Mouse (Mus musculus) heart, adult 2 months (tissue): ENCODE results near the gene Trim17.

Source experiments
- CTCF ChIP-seq: fragments of 200-600 bp; IDR thresholded peaks from 2 replicates; pipeline ENCODE4 v1.8.1; 2022; ENCODE audit warnings: antibody characterized with exemption, mild to moderate bottlenecking, moderate library complexity
- EP300 ChIP-seq: fragments of 200-500 bp; IDR thresholded peaks from 2 replicates; pipeline ENCODE4 v1.6.1; 2011; ENCODE audit warnings: low read depth, low read length, control low read depth; ENCODE audit not compliant: insufficient read depth

- TF ChIP-seq CTCF (no peak), EP300 (no peak)
Observed at GRCm38 (mm10) chr11:58990141-58990540, 35.7 kb downstream of the Trim17 start.
